Mouse (Mus musculus) lung, postnatal 4 days (tissue): ENCODE measurements around the gene Atp5k.

Source experiments
- DNase-seq, 2 experiments: peaks; one replicate each; pipeline ENCODE4 v3.0.0; 2021

The Atp5k gene

DNA sequence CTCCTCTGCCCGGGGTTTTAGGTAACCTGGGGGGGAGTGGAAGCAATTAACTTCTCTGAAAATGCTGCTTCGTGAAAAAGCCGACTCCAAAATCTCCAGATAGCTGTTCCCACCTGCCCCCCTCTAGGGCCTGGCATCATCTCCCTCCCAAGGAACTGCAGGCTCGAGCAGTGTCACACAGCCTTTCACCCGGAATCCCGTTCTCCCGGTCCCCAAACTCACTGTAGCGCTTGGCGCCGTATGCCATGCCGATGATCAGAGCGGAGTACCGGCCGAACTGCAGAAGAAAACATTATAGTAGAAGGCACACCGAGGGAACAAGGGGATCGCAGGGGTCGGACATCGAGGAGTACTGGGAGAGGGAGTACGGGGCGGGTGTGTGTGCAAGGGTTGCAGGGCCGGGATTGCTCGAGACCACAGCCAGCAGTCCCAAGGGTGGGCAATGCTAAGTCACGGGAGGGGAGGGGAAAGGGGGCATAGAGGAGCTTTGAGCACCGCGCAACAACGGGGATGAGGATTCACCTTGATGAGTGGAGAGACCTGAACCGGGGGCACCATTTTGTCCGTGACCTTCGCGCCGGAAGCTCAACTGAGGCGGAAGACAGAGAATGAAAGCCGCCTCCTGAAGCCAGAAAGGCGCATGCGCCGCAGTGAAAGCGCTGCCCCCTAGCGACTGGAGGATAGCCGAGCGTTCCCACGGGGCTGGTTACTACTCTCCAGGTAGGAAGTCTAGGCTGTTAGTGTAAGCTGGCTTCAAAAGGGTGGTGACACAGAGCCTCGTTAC is at the start of gene Atp5k:
TSS of gene Atp5k (minus strand) at position 645 of the 784 bp plus-strand sequence.
- DNase-seq: peak; percentile 92 to 96

DNA sequence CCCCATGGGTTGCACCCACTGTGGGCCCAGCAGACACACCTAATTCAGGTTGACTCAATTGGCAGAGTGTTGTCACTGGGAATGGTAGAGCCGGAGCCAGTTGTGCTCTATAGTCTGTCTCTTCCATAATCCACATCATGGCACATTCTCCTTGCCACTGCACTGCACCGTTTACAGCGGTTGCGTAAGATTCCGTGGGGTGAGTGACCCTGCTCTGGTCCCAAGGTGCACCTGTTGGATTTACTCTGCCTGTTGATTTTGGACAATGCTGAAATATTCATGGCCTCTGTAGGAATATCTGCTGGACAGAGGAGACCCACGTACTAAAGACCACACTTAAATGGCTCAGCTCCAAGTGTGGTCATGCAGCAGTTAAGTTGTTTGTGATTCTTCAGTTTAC is 48.8 kb upstream of the Atp5k start:
- DNase-seq: no peak

DNA sequence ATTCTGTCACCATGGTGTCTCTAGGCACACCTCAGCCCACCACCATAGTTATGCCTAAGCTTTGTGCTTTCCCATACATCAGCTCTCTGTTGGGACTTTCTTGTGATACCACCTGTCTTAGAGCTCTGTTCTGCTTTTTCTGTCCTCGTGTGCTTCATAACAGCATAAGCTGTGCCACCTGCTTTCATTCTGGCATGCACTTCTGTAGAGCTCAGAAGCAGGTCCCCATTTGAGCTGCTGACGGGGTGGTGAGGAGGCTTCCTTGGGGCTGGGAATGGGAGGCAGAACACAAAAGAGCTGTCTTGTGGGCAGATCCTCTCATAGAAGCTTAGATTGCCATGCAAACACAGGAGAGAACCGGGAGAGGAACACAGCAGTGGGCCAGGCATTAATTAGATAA is 41.7 kb upstream of the Atp5k start:
- DNase-seq: no peak

- DNase-seq: peak; percentile 25 to 63
These were observed 39.5 kb upstream of the Atp5k start for GRCm38 (mm10) chr5:108473737-108474136.

DNA sequence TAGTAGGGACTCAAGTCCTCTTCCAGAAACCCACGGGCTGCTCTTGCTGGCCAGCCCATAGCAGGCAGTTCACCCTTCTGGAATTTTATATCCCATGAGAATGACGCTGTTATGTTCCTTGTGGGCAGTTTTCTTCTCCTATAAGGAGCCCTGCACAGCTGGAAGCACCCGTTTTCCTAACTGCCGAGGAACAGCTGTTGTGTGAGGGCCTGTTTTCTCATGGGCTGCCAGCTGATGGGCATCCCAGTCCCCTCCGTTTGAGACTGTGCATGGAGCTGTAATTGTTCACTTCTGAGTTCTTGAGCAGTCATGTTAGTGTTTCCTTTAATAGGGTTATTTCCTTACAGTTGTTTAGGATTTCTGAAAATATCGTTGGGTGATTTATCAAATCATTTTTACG is 35.4 kb upstream of the Atp5k start:
- peak in 1 of 2 experiments; percentile 27 for DNase-seq

- no peak for DNase-seq
These were observed 32.4 kb upstream of the Atp5k start for GRCm38 (mm10) chr5:108466647-108467046.

DNA sequence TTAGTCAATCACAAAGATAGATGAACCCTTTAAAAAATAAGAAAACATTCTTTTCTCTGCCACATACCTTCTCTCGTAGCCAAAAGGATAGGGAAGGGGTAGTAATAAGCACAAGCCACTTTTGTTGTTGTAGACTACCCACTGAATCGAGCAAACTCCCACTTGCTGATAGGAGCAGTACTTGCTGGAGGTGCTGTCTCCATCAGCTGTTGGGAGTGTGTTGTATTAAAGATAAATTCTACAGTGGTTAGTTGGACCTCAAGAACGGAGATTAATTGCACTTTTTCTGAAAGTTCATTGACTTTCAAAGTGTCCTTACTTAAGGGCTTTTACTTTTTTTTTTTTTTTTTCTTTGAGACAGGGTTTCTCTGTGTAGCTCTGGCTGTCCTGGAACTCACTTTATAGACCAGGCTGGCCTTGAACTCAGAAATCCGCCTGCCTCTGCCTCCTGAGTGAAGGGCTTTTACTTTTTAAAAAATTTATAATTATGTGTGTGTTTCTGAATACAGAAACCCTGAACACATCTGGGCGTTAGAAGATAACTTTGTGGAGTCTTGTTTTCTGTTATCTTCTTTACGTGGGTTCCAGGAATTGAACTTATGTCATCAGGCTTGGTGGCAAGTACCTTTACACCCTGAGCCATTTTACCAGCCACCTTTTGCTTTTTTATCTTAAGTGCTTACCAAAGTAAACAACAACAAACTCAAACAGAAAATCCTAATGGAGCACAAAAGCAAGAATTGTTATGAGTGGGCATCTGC is 31.1 kb upstream of the Atp5k start:
- no peak for DNase-seq

- DNase-seq: no peak
These were observed 28.2 kb upstream of the Atp5k start for GRCm38 (mm10) chr5:108462446-108462845.

GRCm38 (mm10) chr5:108461082-108462065 is 27.1 kb upstream of the Atp5k start, which contains the start of gene Pcgf3:
TSS of gene Pcgf3 (plus strand) at chr5:108461232.
- DNase-seq: peak; percentile 98 to 99

- DNase-seq: no peak
These were observed 26.2 kb upstream of the Atp5k start for GRCm38 (mm10) chr5:108460461-108460860.

GRCm38 (mm10) chr5:108458706-108459105 is 24.5 kb upstream of the Atp5k start:
- no peak for DNase-seq

- DNase-seq: no peak
These were observed 19.8 kb upstream of the Atp5k start for GRCm38 (mm10) chr5:108454094-108454493.

DNA sequence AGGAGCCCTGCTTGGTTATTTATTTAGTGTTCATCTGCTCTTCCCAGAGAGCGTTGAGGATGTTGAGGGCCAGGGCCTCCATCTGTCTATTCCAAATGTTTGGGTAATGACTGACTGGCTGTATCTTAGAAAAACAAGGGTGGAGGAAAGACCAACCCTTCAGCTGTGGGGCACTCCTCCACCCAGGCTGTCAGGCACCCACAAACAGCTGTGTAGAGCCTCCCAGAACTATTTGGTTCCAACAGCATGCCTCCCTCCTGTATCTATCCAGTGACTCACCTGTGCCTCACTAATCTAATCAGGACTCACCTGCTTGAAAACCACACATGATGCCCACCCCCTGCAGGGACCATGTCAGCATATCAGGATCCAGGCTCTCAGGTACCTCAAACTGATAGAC is 18.2 kb upstream of the Atp5k start:
- no peak for DNase-seq

DNA sequence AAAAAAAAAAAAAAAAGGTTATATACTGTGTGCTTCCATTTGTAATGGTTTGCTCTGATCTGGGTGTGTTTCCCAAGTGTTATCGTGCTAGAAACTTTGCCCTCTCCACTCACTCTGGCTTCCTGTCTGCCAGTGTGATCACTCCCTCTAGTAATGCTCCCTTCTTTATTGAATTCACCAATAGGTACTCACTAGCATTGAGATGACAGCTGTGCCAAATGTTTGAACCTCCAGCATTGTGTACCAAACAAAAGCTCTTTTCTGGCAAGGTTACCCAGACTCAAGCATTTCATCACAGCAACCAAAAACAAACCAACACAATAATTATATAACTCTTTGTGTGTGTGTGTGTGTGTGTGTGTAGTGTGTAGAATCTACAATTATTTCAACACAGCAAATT is 17.4 kb upstream of the Atp5k start:
- no peak for DNase-seq

- no peak for DNase-seq
These were observed 16.7 kb upstream of the Atp5k start for GRCm38 (mm10) chr5:108450837-108451540.

DNA sequence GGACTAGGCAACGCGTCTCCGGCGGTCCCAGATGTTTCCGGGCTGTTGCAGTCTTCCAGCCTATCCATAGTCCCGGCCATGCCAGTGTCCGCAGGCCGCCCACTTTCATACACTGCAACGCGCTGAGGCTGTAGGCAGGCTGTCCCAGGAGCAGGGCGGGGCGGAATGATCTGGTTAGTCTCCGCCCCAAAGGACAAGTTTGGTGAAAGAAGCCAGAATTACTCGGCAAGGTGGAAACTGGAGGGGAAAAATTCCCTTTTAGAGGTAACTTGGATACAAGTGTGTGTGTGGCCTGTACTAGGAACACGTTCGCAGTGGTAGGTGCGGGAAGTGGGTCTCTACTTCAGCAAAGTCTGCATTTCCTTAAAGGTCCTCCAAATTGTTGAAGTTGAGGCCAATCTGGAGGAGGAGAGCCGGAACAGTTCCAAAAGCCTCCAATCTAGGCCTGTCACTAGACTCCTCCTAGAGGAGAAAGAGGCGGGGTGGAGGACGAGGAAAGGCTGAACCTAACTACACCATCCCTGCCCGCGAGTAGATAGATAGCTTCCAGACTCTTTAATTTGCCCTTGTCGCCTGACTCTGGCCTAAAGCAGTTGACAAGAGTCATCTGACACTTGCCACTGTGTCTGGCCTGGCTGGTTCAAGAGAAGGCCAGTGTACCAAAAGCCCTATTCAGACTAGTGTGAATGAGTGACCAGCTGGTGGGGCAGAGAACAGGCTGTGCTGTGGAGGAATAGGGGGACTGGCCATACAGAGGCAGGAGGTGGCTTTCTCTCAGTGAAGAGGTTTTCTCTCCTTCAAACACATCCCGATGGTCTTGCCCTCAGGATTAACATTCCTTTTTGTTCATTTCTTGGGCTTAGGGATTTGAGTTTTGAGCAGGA is 14.8 kb upstream of the Atp5k start, which contains the start of gene Mfsd7a:
TSS of gene Mfsd7a (minus strand) at position 107 of the 884 bp plus-strand sequence.
- DNase-seq: peak; percentile 80 to 85

DNA sequence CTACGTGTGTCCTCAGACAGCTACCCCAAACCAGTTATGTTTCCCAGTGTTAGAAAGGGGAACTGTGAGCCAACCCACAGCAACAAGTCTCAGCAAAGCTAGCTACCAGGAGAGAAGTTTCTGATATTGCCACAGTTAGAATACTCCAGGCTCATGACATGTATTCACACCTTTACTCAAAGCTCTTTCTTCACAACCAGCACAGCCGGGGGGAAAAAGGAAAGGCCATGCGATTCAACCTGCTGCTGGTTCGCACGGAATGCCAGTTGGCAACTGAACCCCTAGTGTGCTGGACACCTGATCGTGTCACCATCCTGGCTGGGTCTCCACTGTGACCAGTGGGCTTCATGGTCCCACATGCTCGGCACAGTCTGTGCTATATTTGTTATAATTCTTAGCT is 13.6 kb upstream of the Atp5k start:
- no peak for DNase-seq

- peak in 1 of 2 experiments; percentile 34 for DNase-seq
These were observed 12.7 kb upstream of the Atp5k start for GRCm38 (mm10) chr5:108446973-108447372.

DNA sequence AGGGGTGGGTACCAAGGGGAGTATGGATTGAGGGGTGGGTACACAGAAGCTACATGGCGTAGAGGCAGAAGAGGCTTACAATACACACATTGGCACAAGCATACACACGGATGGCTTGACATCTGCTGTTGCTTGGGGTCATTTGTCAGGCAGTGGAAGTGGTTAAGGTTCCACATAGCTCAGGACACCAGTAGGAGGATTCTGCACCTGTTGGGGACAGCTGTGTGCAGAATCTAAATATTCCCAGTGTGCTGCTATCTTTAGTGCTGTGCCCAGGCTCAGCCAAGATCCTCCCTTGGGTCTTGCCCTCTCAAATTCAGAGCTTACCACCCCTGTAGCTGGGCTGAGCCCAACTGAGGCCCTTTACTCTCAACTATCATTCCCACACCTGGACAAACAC is 1.9 kb upstream of the Atp5k start:
- no peak for DNase-seq

DNA sequence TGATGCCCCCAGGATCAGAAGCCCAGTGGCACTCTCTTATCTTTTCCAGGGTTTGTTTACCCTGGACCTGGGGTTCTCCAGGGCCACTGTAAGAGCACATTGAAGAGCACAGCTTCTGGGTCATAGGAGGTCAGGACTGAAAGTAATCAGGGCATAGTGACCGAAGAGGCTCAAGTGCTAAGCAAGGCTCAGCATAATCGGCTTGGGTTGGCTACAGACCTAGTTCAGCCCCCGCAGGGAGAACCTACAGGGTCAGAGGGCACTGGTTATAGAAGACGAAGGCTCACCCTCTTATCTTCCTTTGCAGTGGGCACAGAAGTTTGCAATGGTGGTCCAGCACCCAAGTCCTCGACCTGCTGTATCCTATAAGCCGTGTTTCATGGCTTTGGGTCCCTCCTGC is 3.1 kb downstream of the Atp5k start:
- no peak for DNase-seq

DNA sequence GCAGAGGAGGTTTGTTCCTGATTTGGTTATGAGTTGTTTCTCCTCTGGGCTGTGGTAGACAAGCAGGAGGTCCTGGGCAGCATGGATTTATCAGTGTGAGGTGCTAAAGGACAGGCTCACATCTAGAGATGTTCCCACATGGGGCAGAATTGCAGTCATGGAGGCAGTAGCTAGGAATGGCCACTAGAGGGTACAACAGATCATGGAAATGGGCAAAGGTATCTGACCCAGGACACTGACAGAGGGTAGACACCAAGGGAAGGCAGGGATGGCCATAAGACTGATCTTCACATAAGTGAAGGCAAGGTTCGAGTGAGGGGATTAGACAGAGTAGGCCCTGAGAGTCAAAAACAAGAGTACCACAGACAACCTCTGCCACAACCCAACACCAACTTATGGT is 7.1 kb downstream of the Atp5k start:
- DNase-seq: peak in 1 of 2 experiments; percentile 64
